Mouse (Mus musculus): ENCODE data around the gene P4htm. TPM values are rescaled to one million over a fixed set of nuclear protein-coding genes. Genes with fewer than 3 reads are reported as not detected.

Gene P4htm
- polyA plus RNA-seq, 2 experiments = 7.8 to 14.3 TPM

- no peak overlapping the region for H3K9ac ChIP-seq (ENCODE audit: low read depth, low read length, severe bottlenecking)
- H3K36me3 ChIP-seq (ENCODE audit: control insufficient read depth, insufficient read depth, low read length) = 0 out of 2 replicates have a peak, but pooled peaks cover 3% of the 10 kb centered on the region
- no peak for TF ChIP-seq POLR2A (IDR thresholded peaks at IDR 0.05; ENCODE audit: borderline replicate concordance, extremely low read depth, insufficient read depth, insufficient read length)
- no peaks in the 10 kb centered on the region for H3K9me3 ChIP-seq (ENCODE audit: control insufficient read depth, low read length)
- no peak for ATAC-seq (ENCODE audit: low FRiP score, low read depth)
- H3K4me1 ChIP-seq (ENCODE audit: control insufficient read depth, insufficient read depth, low read length) = peaks cover 6% of the 10 kb centered on the region; the same call in 1 of the 2 replicates
- no peak overlapping the region for H3K27ac ChIP-seq (replicated peaks; ENCODE audit: low read depth, low read length)
- 81% methylated on average over 3 of the region's 3 CpGs for WGBS
- no peak for DNase-seq (ENCODE audit: low spot score)
- no peak overlapping the region for H3K4me2 ChIP-seq (replicated peaks; ENCODE audit: low read depth, low read length, severe bottlenecking)
- no peak overlapping the region for H3K4me3 ChIP-seq (replicated peaks; ENCODE audit: low read length)
- H3K27me3 ChIP-seq (ENCODE audit: control insufficient read depth, insufficient read depth, low read length) = no peaks in the 10 kb centered on the region
Observed at GRCm38 (mm10) chr9:108594354-108594753, 3.1 kb downstream of the P4htm start.

DNA sequence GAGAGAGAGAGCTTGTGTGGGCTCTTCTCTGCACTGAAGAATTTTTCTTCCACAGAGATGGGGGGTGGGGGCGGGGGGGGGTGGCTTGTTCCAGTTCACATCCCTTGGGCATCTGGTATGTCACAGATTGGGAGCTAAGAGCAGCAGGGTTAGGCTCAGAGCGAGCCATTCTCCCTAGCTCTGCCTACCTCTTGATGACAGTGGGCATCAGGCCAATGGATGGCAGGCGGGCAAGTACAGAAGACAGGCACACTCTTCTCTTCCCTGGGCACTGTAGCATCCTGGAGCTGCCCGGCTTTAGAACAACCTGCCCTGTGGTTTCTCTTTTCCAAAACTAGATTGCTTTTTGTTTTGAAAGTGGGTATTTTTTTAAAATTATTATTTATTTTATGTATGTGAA, 6.0 kb downstream of the P4htm start:
- peaks cover 15% of the 10 kb centered on the region for H3K4me1 ChIP-seq (ENCODE audit: control insufficient read depth, insufficient read depth, low read length)
- no peak for TF ChIP-seq POLR2A (IDR thresholded peaks at IDR 0.05; ENCODE audit: borderline replicate concordance, extremely low read depth, insufficient read depth, insufficient read length)
- WGBS = 88% methylated on average over 4 of the region's 4 CpGs

DNA sequence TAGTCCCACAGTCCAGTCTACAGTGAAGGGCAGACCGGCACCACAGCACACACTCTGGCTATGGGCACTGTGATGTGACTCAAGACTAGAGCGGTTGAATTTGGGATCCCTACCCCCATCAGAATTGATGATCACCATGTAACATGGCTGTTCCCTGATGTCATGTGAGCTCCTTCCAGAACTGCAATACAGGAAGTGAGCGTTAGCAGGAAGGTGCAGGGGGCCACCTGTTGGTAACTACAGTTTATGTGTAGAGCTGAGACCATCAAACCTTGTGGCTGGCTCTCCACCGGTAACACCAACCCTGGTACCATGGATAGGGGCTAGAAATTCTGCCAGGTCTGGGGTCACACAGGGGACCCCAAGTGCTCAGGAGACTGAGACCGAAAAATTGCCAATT, 8.2 kb downstream of the P4htm start:
- H3K27ac ChIP-seq (replicated peaks; ENCODE audit: low read depth, low read length) = no peak overlapping the region
- H3K36me3 ChIP-seq (ENCODE audit: control insufficient read depth, insufficient read depth, low read length) = 0 out of 2 replicates have a peak, but pooled peaks cover 3% of the 10 kb centered on the region
- DNase-seq (ENCODE audit: low spot score) (no peak), ATAC-seq (ENCODE audit: low FRiP score, low read depth) (no peak)
- H3K9me3 ChIP-seq (ENCODE audit: control insufficient read depth, low read length) = no peaks in the 10 kb centered on the region
- 67% methylated on average over 5 of the region's 5 CpGs for WGBS
- H3K27me3 ChIP-seq (ENCODE audit: control insufficient read depth, insufficient read depth, low read length) = no peaks in the 10 kb centered on the region
- no peak overlapping the region for H3K4me3 ChIP-seq (replicated peaks; ENCODE audit: low read length)
- H3K4me1 ChIP-seq (ENCODE audit: control insufficient read depth, insufficient read depth, low read length) = peaks cover 15% of the 10 kb centered on the region
- H3K9ac ChIP-seq (ENCODE audit: low read depth, low read length, severe bottlenecking) = no peak overlapping the region
- TF ChIP-seq POLR2A (IDR thresholded peaks at IDR 0.05; ENCODE audit: borderline replicate concordance, extremely low read depth, insufficient read depth, insufficient read length) = no peak
- H3K4me2 ChIP-seq (replicated peaks; ENCODE audit: low read depth, low read length, severe bottlenecking) = no peak overlapping the region

More for the DNA sequence above, 6.0 kb downstream of the P4htm start:
- DNase-seq (ENCODE audit: low spot score) (no peak), ATAC-seq (ENCODE audit: low FRiP score, low read depth) (no peak)
- no peaks in the 10 kb centered on the region for H3K27me3 ChIP-seq (ENCODE audit: control insufficient read depth, insufficient read depth, low read length)
- H3K27ac ChIP-seq (replicated peaks; ENCODE audit: low read depth, low read length) = no peak overlapping the region
- H3K9ac ChIP-seq (ENCODE audit: low read depth, low read length, severe bottlenecking) = no peak overlapping the region
- no peak overlapping the region for H3K4me2 ChIP-seq (replicated peaks; ENCODE audit: low read depth, low read length, severe bottlenecking)
- no peaks in the 10 kb centered on the region for H3K9me3 ChIP-seq (ENCODE audit: control insufficient read depth, low read length)
- 0 out of 2 replicates have a peak, but pooled peaks cover 3% of the 10 kb centered on the region for H3K36me3 ChIP-seq (ENCODE audit: control insufficient read depth, insufficient read depth, low read length)
- no peak overlapping the region for H3K4me3 ChIP-seq (replicated peaks; ENCODE audit: low read length)

GRCm38 (mm10) chr9:108587571-108588180, 9.8 kb downstream of the P4htm start:
- peak; percentile 94 for ATAC-seq (ENCODE audit: low FRiP score, low read depth)
- no peak overlapping the region for H3K9ac ChIP-seq (ENCODE audit: low read depth, low read length, severe bottlenecking)
- peak overlapping the region; percentile 16; the same call in 1 of the 2 replicates for H3K4me3 ChIP-seq (replicated peaks; ENCODE audit: low read length)
- H3K27me3 ChIP-seq (ENCODE audit: control insufficient read depth, insufficient read depth, low read length) = no peaks in the 10 kb centered on the region
- DNase-seq (ENCODE audit: low spot score) = peak; percentile 92
- peak overlapping the region; percentile 40 for H3K4me2 ChIP-seq (replicated peaks; ENCODE audit: low read depth, low read length, severe bottlenecking)
- H3K27ac ChIP-seq (replicated peaks; ENCODE audit: low read depth, low read length) = peak overlapping the region; percentile 73
- no peak for TF ChIP-seq POLR2A (IDR thresholded peaks at IDR 0.05; ENCODE audit: borderline replicate concordance, extremely low read depth, insufficient read depth, insufficient read length)
- WGBS = 4% methylated on average over 14 of the region's 14 CpGs
- H3K36me3 ChIP-seq (ENCODE audit: control insufficient read depth, insufficient read depth, low read length) = 0 out of 2 replicates have a peak, but pooled peaks cover under 1% of the 10 kb centered on the region
- no peaks in the 10 kb centered on the region for H3K9me3 ChIP-seq (ENCODE audit: control insufficient read depth, low read length)
- H3K4me1 ChIP-seq (ENCODE audit: control insufficient read depth, insufficient read depth, low read length) = peaks cover 15% of the 10 kb centered on the region

- H3K27ac ChIP-seq (replicated peaks; ENCODE audit: low read depth, low read length) = peak overlapping the region; percentile 88
- no peaks in the 10 kb centered on the region for H3K9me3 ChIP-seq (ENCODE audit: control insufficient read depth, low read length)
- WGBS = 69% methylated on average over 5 of the region's 5 CpGs
- DNase-seq (ENCODE audit: low spot score) = no peak
- no peak for ATAC-seq (ENCODE audit: low FRiP score, low read depth)
- peak overlapping the region; percentile 84; the same call in 1 of the 2 replicates for H3K4me3 ChIP-seq (replicated peaks; ENCODE audit: low read length)
- peak overlapping the region; percentile 58 for H3K9ac ChIP-seq (ENCODE audit: low read depth, low read length, severe bottlenecking)
- TF ChIP-seq POLR2A (IDR thresholded peaks at IDR 0.05; ENCODE audit: borderline replicate concordance, extremely low read depth, insufficient read depth, insufficient read length) = no peak
- no peaks in the 10 kb centered on the region for H3K27me3 ChIP-seq (ENCODE audit: control insufficient read depth, insufficient read depth, low read length)
- H3K36me3 ChIP-seq (ENCODE audit: control insufficient read depth, insufficient read depth, low read length) = peaks cover 32% of the 10 kb centered on the region
- H3K4me1 ChIP-seq (ENCODE audit: control insufficient read depth, insufficient read depth, low read length) = peaks cover 21% of the 10 kb centered on the region
- peak overlapping the region; percentile 77 for H3K4me2 ChIP-seq (replicated peaks; ENCODE audit: low read depth, low read length, severe bottlenecking)
Observed at GRCm38 (mm10) chr9:108579344-108579690, 18.1 kb downstream of the P4htm start.

All from limb, embryonic 14.5 days (tissue).